Mouse (Mus musculus): ENCODE results near the gene Lrrc66. TPM values are rescaled to one million over a fixed set of nuclear protein-coding genes. Genes with fewer than 3 reads are reported as not detected.

Gene Lrrc66
- total and polyA plus RNA-seq, 3 experiments, result 0.04 TPM; not detected in 2

GRCm38 (mm10) chr5:73604964-73605363 lies 27.4 kb downstream of the Lrrc66 start:
- no peak overlapping the region for H3K4me2 ChIP-seq (ENCODE audit: insufficient read depth, low read depth, poor library complexity, severe bottlenecking)
- H3K9me3 ChIP-seq (replicated peaks; ENCODE audit: low read length), result peaks cover 1% of the 10 kb centered on the region
- H3K27me3 ChIP-seq (replicated peaks), result no peaks in the 10 kb centered on the region
- no peak overlapping the region for H3K27ac ChIP-seq (ENCODE audit: insufficient read depth, low read depth)
- TF ChIP-seq HCFC1 (IDR thresholded peaks at IDR 0.05; ENCODE audit: low read depth, low read length) (no peak), MAX (IDR thresholded peaks at IDR 0.05; ENCODE audit: low read length) (no peak), ELF1 (IDR thresholded peaks at IDR 0.05; ENCODE audit: low read depth, low read length) (no peak), MAFK (IDR thresholded peaks at IDR 0.05; ENCODE audit: insufficient replicate concordance, low read length) (no peak), USF1 (IDR thresholded peaks at IDR 0.05; ENCODE audit: low read depth, low read length) (no peak), ZKSCAN1 (IDR thresholded peaks at IDR 0.05; ENCODE audit: borderline replicate concordance, low read depth, low read length) (no peak), ETS1 (conservative IDR thresholded peaks at IDR 0.05; ENCODE audit: low read depth, low read length) (no peak), KAT2A (IDR thresholded peaks at IDR 0.05; ENCODE audit: insufficient replicate concordance, low read length) (no peak), USF2 (conservative IDR thresholded peaks at IDR 0.05; ENCODE audit: low read depth, low read length) (no peak), PAX5 (IDR thresholded peaks at IDR 0.05; ENCODE audit: low read length) (no peak), MEF2A (IDR thresholded peaks at IDR 0.05; ENCODE audit: borderline replicate concordance, low read depth, low read length) (no peak), GABPA (IDR thresholded peaks at IDR 0.05; ENCODE audit: insufficient replicate concordance, low read depth, low read length) (no peak), E2F4 (IDR thresholded peaks at IDR 0.05; ENCODE audit: insufficient replicate concordance, low read depth, low read length) (no peak), EP300 (IDR thresholded peaks at IDR 0.05; ENCODE audit: low read length) (no peak), MYC (IDR thresholded peaks at IDR 0.05; ENCODE audit: low read depth, low read length) (no peak), JUN (IDR thresholded peaks at IDR 0.05; ENCODE audit: insufficient read depth, low read depth, low read length) (no peak)
- in situ Hi-C loops (cut with MboI; ENCODE audit: low pct_ligation_motif_present, low pct_unique_long_range_greater_than_20kb, low sequenced_read_pairs), result no loop called here
- dilution Hi-C loops (cut with MboI; ENCODE audit: extremely low pct_ligation_motif_present, extremely low pct_unique_long_range_greater_than_20kb, low sequenced_read_pairs), result no loop called here
- DNase-seq (ENCODE audit: extremely low read depth), result no peak
- no peaks in the 10 kb centered on the region for H3K79me2 ChIP-seq (replicated peaks; ENCODE audit: control insufficient read depth, extremely low read depth, insufficient read depth, poor library complexity, severe bottlenecking)
- H3K4me1 ChIP-seq (ENCODE audit: control insufficient read depth in 1 of 2, insufficient read depth in 2 of 2), result no peaks in the 10 kb centered on the region
- no peak overlapping the region for H3K4me3 ChIP-seq (replicated peaks in 1 of 3; ENCODE audit: low read depth in 2 of 3, low read length in 2 of 3, poor library complexity in 1 of 3)
- H3K9ac ChIP-seq (ENCODE audit: insufficient read depth, low read depth), result no peak overlapping the region
- H3K36me3 ChIP-seq (replicated peaks in 1 of 2; ENCODE audit: control insufficient read depth in 1 of 2, insufficient read depth in 1 of 2, low read length in 1 of 2), result no peaks in the 10 kb centered on the region

GRCm38 (mm10) chr5:73604542-73604941 lies 27.8 kb downstream of the Lrrc66 start:
- in situ Hi-C loops (cut with MboI; ENCODE audit: low pct_ligation_motif_present, low pct_unique_long_range_greater_than_20kb, low sequenced_read_pairs), result no loop called here
- H3K9me3 ChIP-seq (replicated peaks; ENCODE audit: low read length), result no peaks in the 10 kb centered on the region
- no peak overlapping the region for H3K27ac ChIP-seq (ENCODE audit: insufficient read depth, low read depth)
- H3K36me3 ChIP-seq (replicated peaks in 1 of 2; ENCODE audit: control insufficient read depth in 1 of 2, insufficient read depth in 1 of 2, low read length in 1 of 2), result no peaks in the 10 kb centered on the region
- no peaks in the 10 kb centered on the region for H3K27me3 ChIP-seq (replicated peaks)
- H3K79me2 ChIP-seq (replicated peaks; ENCODE audit: control insufficient read depth, extremely low read depth, insufficient read depth, poor library complexity, severe bottlenecking), result no peaks in the 10 kb centered on the region
- dilution Hi-C loops (cut with MboI; ENCODE audit: extremely low pct_ligation_motif_present, extremely low pct_unique_long_range_greater_than_20kb, low sequenced_read_pairs), result no loop called here
- DNase-seq (ENCODE audit: extremely low read depth), result no peak
- H3K9ac ChIP-seq (ENCODE audit: insufficient read depth, low read depth), result no peak overlapping the region
- TF ChIP-seq MXI1 (IDR thresholded peaks at IDR 0.05; ENCODE audit: low read depth, low read length) (no peak), CHD1 (IDR thresholded peaks at IDR 0.05; ENCODE audit: low read depth, low read length) (no peak), ZMIZ1 (IDR thresholded peaks at IDR 0.05; ENCODE audit: low read depth, low read length) (no peak), SIN3A (IDR thresholded peaks at IDR 0.05; ENCODE audit: low read length) (no peak), TBP (conservative IDR thresholded peaks at IDR 0.05; ENCODE audit: low read depth, low read length) (no peak), POLR2AphosphoS2 (IDR thresholded peaks at IDR 0.05; ENCODE audit: low read depth, low read length) (no peak), JUN (IDR thresholded peaks at IDR 0.05; ENCODE audit: insufficient read depth, low read depth, low read length) (no peak), ELF1 (IDR thresholded peaks at IDR 0.05; ENCODE audit: low read depth, low read length) (no peak), TCF12 (IDR thresholded peaks at IDR 0.05; ENCODE audit: low read depth, low read length) (no peak), MAZ (IDR thresholded peaks at IDR 0.05; ENCODE audit: low read depth, low read length) (no peak), JUND (conservative IDR thresholded peaks at IDR 0.05; ENCODE audit: low read depth, low read length) (no peak), SMC3 (IDR thresholded peaks at IDR 0.05; ENCODE audit: low read depth, low read length) (no peak), GABPA (IDR thresholded peaks at IDR 0.05; ENCODE audit: insufficient replicate concordance, low read depth, low read length) (no peak), RCOR1 (conservative IDR thresholded peaks at IDR 0.05; ENCODE audit: low read depth, low read length) (no peak), CHD2 (IDR thresholded peaks at IDR 0.05; ENCODE audit: low read length) (no peak), USF1 (IDR thresholded peaks at IDR 0.05; ENCODE audit: low read depth, low read length) (no peak), IRF4 (IDR thresholded peaks at IDR 0.05; ENCODE audit: low read depth, low read length) (no peak), E2F4 (IDR thresholded peaks at IDR 0.05; ENCODE audit: insufficient replicate concordance, low read depth, low read length) (no peak)
- no peak overlapping the region for H3K4me2 ChIP-seq (ENCODE audit: insufficient read depth, low read depth, poor library complexity, severe bottlenecking)
- H3K4me1 ChIP-seq (ENCODE audit: control insufficient read depth in 1 of 2, insufficient read depth in 2 of 2), result peaks cover 0 to under 1% of the 10 kb centered on the region in 2 experiments; a peak in 2 of 4 replicates
- no peak overlapping the region for H3K4me3 ChIP-seq (replicated peaks in 1 of 3; ENCODE audit: low read depth in 2 of 3, low read length in 2 of 3, poor library complexity in 1 of 3)

All from CH12.LX (cell line).